Mouse (Mus musculus) forebrain, embryonic 11.5 days (tissue): ENCODE results near the gene Tnfsf9. TPM values are rescaled to one million over a fixed set of nuclear protein-coding genes. Genes with fewer than 3 reads are reported as not detected.

ENCODE experiments used
- ATAC-seq: fragments of 200-750 bp; cut with Nextera tagmentation; replicated peaks from 2 replicates; pipeline ENCODE4 v1.8.0; 2017; ENCODE audit warnings: moderate TSS enrichment; ENCODE audit not compliant: low FRiP score
- DNase-seq: peaks from one replicate; pipeline ENCODE4 v3.0.0-alpha.2; 2017; ENCODE audit warnings: low spot score
- H3K27ac ChIP-seq: fragments of 300-500 bp; sonication (generic); 2 replicates; pipeline ENCODE4 v1.5.1; 2014; ENCODE audit warnings: low read depth, low read length
- H3K27me3 ChIP-seq: fragments of 300-500 bp; sonication (generic); 2 replicates; pipeline ENCODE4 v1.6.1; 2014; ENCODE audit warnings: mild to moderate bottlenecking, low read length, mixed read lengths; ENCODE audit not compliant: control insufficient read depth, insufficient read depth
- H3K36me3 ChIP-seq: fragments of 300-500 bp; sonication (generic); 2 replicates; pipeline ENCODE4 v1.6.1; 2014; ENCODE audit warnings: mild to moderate bottlenecking, low read length, moderate library complexity, mixed read lengths; ENCODE audit not compliant: control insufficient read depth, insufficient read depth
- H3K4me1 ChIP-seq: fragments of 300-500 bp; sonication (generic); replicated peaks from 2 replicates; pipeline ENCODE4 v1.6.1; 2014; ENCODE audit warnings: low read length, mixed read lengths; ENCODE audit not compliant: control insufficient read depth, insufficient read depth
- H3K4me2 ChIP-seq: fragments of 300-500 bp; sonication (generic); 2 replicates; pipeline ENCODE4 v1.6.1; 2014; ENCODE audit warnings: low read depth, mild to moderate bottlenecking, low read length, moderate library complexity, mixed read lengths; ENCODE audit not compliant: severe bottlenecking
- H3K4me3 ChIP-seq: fragments of 300-500 bp; sonication (generic); 2 replicates; pipeline ENCODE4 v1.5.1; 2014; ENCODE audit warnings: low read depth, low read length
- H3K9ac ChIP-seq: fragments of 300-500 bp; sonication (generic); 2 replicates; pipeline ENCODE4 v1.6.1; 2014; ENCODE audit warnings: low read length
- H3K9me3 ChIP-seq: fragments of 300-500 bp; sonication (generic); 2 replicates; pipeline ENCODE4 v1.6.1; 2016; ENCODE audit warnings: low read length, mixed read lengths; ENCODE audit not compliant: control insufficient read depth
- WGBS: fragments of 180-500 bp; shearing (Covaris S2); extraction: QIAGEN DNeasy Blood & Tissue Kit; methylation state at CpG from one replicate; pipeline ENCODE4 v1.1.7; 2014; 5-methylcytosine and 5-hydroxymethylcytosine counted together
- polyA plus RNA-seq: library from polyadenylated mRNA; unstranded; fragments of >200 nt; fragmentation: Nextera tagmentation; extraction: Ambion mirVana; gene quantifications from 2 replicates; pipeline ENCODE4 v1.2.1, GENCODE M21; 2014

Gene Tnfsf9
- polyA plus RNA-seq, 1 experiment from 2014 or later = 10.9 TPM

- ATAC-seq (no peak), DNase-seq (no peak)
- no peaks in the 10 kb centered on the region for H3K4me1 ChIP-seq
- H3K27ac ChIP-seq = no peak overlapping the region
- H3K9me3 ChIP-seq = no peaks in the 10 kb centered on the region
- no peak overlapping the region for H3K4me2 ChIP-seq
- H3K4me3 ChIP-seq = no peak overlapping the region
- no peaks in the 10 kb centered on the region for H3K36me3 ChIP-seq
- H3K27me3 ChIP-seq = no peaks in the 10 kb centered on the region
- WGBS = 80% methylated on average over 3 of the region's 3 CpGs
- H3K9ac ChIP-seq = no peak overlapping the region
These were observed 30.5 kb downstream of the Tnfsf9 start for GRCm38 (mm10) chr17:57135635-57136034.

- no peak overlapping the region for H3K27ac ChIP-seq
- no peaks in the 10 kb centered on the region for H3K9me3 ChIP-seq
- H3K4me2 ChIP-seq = no peak overlapping the region
- ATAC-seq (no peak), DNase-seq (no peak)
- no peak overlapping the region for H3K4me3 ChIP-seq
- no peaks in the 10 kb centered on the region for H3K36me3 ChIP-seq
- no peak overlapping the region for H3K9ac ChIP-seq
- H3K27me3 ChIP-seq = no peaks in the 10 kb centered on the region
- no peaks in the 10 kb centered on the region for H3K4me1 ChIP-seq
- WGBS = 86% methylated on average over 4 of the region's 4 CpGs
These were observed 33.6 kb downstream of the Tnfsf9 start for GRCm38 (mm10) chr17:57138676-57139075.

DNA sequence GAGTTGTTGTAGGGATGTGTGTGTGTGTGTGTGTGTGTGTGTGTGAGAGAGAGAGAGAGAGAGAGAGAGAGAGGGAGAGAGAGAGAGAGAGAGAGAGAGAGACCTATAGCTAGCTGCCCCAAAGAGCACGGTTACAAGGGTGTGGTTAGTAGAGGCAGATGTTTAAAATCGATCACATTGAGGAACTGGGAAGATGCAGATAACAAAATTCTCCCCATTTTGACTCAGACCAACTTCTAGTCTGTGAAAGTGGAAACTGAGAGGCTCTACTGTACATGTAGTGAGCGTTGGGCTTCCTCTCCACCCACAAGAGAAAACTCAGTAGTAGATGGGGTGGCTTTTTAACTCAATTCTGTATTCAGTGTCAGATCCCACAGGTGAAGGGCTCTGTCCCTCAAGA lies 34.6 kb downstream of the Tnfsf9 start:
- H3K9ac ChIP-seq = no peak overlapping the region
- H3K4me1 ChIP-seq = no peaks in the 10 kb centered on the region
- ATAC-seq (no peak), DNase-seq (no peak)
- H3K36me3 ChIP-seq = no peaks in the 10 kb centered on the region
- no peak overlapping the region for H3K27ac ChIP-seq
- no peaks in the 10 kb centered on the region for H3K27me3 ChIP-seq
- H3K4me2 ChIP-seq = no peak overlapping the region
- no peaks in the 10 kb centered on the region for H3K9me3 ChIP-seq
- WGBS = 90% methylated on average over 3 of the region's 3 CpGs
- no peak overlapping the region for H3K4me3 ChIP-seq

DNA sequence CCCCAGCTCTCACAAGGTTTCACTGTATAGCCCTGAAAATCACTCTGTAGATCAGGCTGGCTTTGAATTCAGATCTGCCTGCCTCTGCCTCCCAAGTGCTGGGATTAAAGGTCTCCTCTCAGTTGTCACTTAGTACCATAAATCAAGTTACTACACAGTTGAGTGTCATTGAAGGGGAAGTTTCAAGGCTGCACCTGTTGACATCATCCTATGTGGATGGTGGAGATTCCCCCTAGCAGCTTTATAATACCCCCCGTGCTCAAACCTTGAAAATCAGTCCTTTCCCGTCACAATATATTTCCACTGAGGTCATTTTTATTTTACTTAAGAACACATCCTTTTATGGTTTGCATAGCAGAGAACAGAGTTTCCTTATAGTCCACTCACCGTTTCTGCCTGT lies 38.6 kb downstream of the Tnfsf9 start:
- no peak overlapping the region for H3K4me3 ChIP-seq
- 88% methylated on average over 3 of the region's 3 CpGs for WGBS

DNA sequence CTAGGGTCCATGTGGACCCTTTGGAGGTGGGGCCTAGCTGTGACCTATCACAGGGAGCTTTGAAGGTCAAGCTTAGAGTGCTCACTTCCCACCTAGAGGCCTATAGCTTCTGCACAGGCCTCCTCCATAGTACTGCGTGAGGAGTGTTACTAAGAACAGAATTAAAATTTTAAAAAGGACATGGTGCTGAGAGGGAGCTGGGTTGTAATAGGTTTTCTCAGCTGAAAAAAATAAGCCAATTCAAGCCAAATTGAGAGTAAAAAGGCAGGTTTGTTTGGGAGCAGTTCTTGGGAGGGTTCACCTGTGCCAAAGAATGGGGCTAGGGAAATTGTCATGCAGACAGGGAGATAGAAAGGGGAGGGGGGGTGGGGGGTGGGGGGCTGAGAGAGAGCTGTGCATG lies 40.0 kb downstream of the Tnfsf9 start:
- Histone ChIP-seq H3K27me3 (peaks cover 24% of the 10 kb centered on the region), H3K4me3 (no peak overlapping the region), H3K36me3 (no peaks in the 10 kb centered on the region), H3K4me2 (no peak overlapping the region), H3K4me1 (no peaks in the 10 kb centered on the region), H3K27ac (no peak overlapping the region), H3K9ac (no peak overlapping the region), H3K9me3 (no peaks in the 10 kb centered on the region)
- 44% methylated on average over 1 of the region's 1 CpGs for WGBS
- DNase-seq = no peak
- ATAC-seq = no peak

More for the DNA sequence above, 38.6 kb downstream of the Tnfsf9 start:
- H3K4me1 ChIP-seq = no peaks in the 10 kb centered on the region
- ATAC-seq (no peak), DNase-seq (no peak)
- no peak overlapping the region for H3K9ac ChIP-seq
- H3K36me3 ChIP-seq = no peaks in the 10 kb centered on the region
- no peaks in the 10 kb centered on the region for H3K9me3 ChIP-seq
- no peak overlapping the region for H3K4me2 ChIP-seq
- H3K27ac ChIP-seq = no peak overlapping the region
- peaks cover 10% of the 10 kb centered on the region for H3K27me3 ChIP-seq

GRCm38 (mm10) chr17:57148343-57148742 lies 43.2 kb downstream of the Tnfsf9 start:
- no peaks in the 10 kb centered on the region for H3K4me1 ChIP-seq
- DNase-seq = no peak
- H3K27me3 ChIP-seq = peaks cover 24% of the 10 kb centered on the region
- H3K9ac ChIP-seq = no peak overlapping the region
- H3K4me2 ChIP-seq = no peak overlapping the region
- ATAC-seq = no peak
- no peaks in the 10 kb centered on the region for H3K9me3 ChIP-seq
- 65% methylated on average over 4 of the region's 4 CpGs for WGBS
- no peak overlapping the region for H3K4me3 ChIP-seq
- H3K27ac ChIP-seq = no peak overlapping the region
- H3K36me3 ChIP-seq = no peaks in the 10 kb centered on the region

- peak within 1 kb of the TSS; percentile 26 for H3K4me3 ChIP-seq
- H3K27ac ChIP-seq = no peak within 1 kb of the TSS
- ATAC-seq (no peak), DNase-seq (no peak)
- H3K9me3 ChIP-seq = no peaks in the 10 kb centered on the region
- 3% methylated on average over 39 of the region's 39 CpGs for WGBS
- no peaks in the 10 kb centered on the region for H3K4me1 ChIP-seq
- H3K36me3 ChIP-seq = no peaks in the 10 kb centered on the region
- peaks cover 24% of the 10 kb centered on the region for H3K27me3 ChIP-seq
- H3K9ac ChIP-seq = peak within 1 kb of the TSS; percentile 32
- peak within 1 kb of the TSS; percentile 56 for H3K4me2 ChIP-seq
These were observed 44.1 kb downstream of the Tnfsf9 start, which contains the start of gene Cd70 for GRCm38 (mm10) chr17:57148994-57149803. Gene Cd70, minus strand, starts transcription at chr17:57149777.

DNA sequence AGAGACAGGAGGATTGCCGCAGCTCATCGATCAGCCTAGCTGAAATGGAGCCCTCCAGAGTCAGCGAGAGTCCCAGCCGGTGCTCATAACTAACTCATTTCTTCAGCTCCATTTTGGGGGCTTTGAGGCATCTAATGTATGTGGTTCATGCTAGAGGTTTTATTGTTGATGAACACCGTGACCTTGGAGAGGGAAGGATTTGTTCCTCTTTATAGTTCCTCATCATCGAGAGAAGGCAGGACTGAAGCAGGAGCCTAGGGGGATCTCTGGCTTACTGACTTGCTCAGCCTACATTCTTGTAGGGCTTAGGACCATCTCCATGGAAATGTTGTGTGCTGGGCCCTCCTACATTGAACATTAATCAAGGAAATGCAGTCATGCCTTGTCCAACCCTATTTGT lies 47.9 kb downstream of the Tnfsf9 start:
- Histone ChIP-seq H3K4me1 (no peaks in the 10 kb centered on the region), H3K27me3 (peaks cover 20% of the 10 kb centered on the region), H3K27ac (no peak overlapping the region), H3K36me3 (no peaks in the 10 kb centered on the region), H3K9ac (no peak overlapping the region), H3K4me2 (no peak overlapping the region), H3K9me3 (no peaks in the 10 kb centered on the region), H3K4me3 (no peak overlapping the region)
- ATAC-seq (no peak), DNase-seq (no peak)
- WGBS = 89% methylated on average over 6 of the region's 6 CpGs

GRCm38 (mm10) chr17:57153787-57154186 lies 48.7 kb downstream of the Tnfsf9 start:
- Histone ChIP-seq H3K27ac (no peak overlapping the region), H3K4me1 (no peaks in the 10 kb centered on the region), H3K9me3 (no peaks in the 10 kb centered on the region), H3K9ac (no peak overlapping the region), H3K36me3 (no peaks in the 10 kb centered on the region), H3K4me3 (no peak overlapping the region), H3K27me3 (peaks cover 12% of the 10 kb centered on the region), H3K4me2 (no peak overlapping the region)
- ATAC-seq (no peak), DNase-seq (no peak)
- WGBS = 90% methylated on average over 4 of the region's 4 CpGs
